Mouse (Mus musculus) cerebral cortex, adult 2 months (tissue): ENCODE data around the gene Ebf1.

Source experiments
- WGBS: fragments of 180-500 bp; shearing (Covaris S2); methylation state at CpG from one replicate; pipeline ENCODE4 v1.1.7; 2018; 5-methylcytosine and 5-hydroxymethylcytosine counted together

The Ebf1 gene

DNA sequence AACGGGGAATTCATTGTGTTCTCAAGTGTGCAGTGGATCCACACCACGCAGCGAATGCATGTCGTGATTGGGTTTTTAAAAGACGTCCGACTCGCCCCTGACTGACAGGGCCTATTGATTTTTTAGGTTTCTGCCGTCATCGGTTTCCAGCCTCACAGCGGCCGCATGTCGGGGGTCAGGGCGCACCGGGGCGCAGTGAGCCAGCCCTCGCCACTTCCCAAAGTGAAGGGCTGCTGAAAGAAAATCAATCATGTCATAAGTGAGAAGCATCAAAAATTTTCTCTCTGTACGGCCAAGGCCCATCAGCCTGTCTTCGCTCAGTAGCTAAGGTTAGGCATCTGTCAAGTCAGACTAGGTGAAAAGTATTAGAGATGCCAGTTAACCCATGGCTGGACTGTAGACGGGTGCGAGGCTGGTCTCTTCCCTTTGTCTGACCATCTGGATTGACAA lies 124.0 kb downstream of the Ebf1 start:
- 44% methylated on average over 20 of the region's 20 CpGs for WGBS

DNA sequence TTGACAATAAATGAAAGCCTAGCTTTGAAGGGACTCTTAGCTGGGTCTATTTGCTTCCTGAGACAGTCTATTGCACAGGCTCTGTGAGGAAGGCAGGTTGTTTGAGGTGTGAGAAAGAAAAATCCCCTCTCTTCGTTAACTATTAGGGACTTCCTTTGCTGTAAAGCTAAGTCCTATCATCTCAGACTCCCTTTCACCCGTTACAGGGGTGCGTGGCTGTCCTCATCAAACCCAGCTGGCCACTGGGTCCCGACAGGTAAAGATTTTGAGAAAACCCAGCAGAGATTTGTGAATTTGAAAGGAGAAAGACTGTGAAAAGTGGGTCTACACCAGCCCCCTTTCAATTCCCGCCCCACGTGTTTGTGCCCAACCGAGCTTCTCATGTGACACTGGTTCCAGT lies 127.3 kb downstream of the Ebf1 start:
- WGBS, result 70% methylated on average over 7 of the region's 7 CpGs

GRCm38 (mm10) chr11:44745946-44746345 lies 128.8 kb downstream of the Ebf1 start:
- WGBS, result 98% methylated on average over 2 of the region's 2 CpGs

DNA sequence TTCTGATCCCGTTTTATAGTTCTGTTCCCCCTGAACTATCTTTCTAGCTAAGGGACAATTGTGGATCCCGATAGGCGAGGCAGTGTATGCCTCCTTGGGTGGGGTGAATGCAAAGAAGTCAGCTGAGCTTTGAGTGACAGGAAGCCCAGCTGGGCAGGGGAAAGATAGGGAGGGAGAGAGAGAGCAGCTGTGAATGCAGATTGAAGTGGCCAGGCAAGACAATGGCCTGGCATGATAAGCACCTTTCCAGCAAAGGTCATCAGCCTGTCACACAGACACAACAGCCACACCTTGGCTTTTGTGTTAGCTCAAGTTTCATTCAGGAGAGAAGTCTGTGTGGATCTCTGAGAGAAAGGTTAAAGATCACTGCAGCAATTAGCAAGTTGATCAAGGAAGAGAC lies 129.6 kb downstream of the Ebf1 start:
- WGBS, result 56% methylated on average over 3 of the region's 3 CpGs

DNA sequence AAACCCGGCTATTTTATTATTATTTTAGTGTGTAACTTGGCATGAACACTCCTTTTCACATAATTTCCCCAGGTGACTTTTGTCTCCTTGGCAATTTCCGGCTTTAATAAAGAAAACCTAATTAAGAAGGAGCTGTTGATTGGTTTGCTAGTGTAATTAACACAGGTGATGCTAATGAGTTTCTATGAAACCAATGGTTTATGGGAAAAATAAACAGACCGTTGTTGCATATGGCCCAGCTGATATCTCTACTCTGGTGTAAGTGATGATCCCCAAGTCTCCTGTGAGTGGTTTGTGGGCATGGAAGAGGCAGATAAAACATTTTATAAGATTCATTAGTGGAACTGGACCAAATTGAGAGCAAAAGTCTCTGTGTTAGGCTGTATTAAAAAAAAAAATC lies 132.2 kb downstream of the Ebf1 start:
- WGBS, result 62% methylated on average over 3 of the region's 3 CpGs

- 94% methylated on average over 4 of the region's 4 CpGs for WGBS
Observed at GRCm38 (mm10) chr11:44754336-44754735, 137.2 kb downstream of the Ebf1 start.

GRCm38 (mm10) chr11:44756321-44756720 lies 139.2 kb downstream of the Ebf1 start:
- WGBS, result 86% methylated on average over 7 of the region's 7 CpGs

DNA sequence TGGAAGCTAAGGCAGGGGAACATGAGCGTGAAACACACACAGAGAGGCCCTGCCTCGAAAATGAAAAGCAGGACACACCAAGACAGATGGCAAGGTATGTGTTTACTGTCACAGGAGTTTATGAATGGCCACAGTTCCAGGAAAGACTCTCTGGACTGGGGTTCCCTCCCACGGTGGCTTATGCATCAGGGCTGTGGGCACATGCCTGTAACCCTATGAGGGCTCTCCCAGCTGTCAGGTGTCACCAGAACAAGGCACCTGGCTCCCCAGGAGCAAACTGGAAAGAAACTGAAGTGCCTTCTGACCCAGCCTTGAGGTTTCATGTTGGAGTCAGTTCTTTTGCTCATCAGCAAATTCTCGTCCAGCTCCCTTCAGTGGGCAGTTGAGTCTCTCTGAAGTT lies 141.7 kb downstream of the Ebf1 start:
- WGBS, result 90% methylated on average over 4 of the region's 4 CpGs

DNA sequence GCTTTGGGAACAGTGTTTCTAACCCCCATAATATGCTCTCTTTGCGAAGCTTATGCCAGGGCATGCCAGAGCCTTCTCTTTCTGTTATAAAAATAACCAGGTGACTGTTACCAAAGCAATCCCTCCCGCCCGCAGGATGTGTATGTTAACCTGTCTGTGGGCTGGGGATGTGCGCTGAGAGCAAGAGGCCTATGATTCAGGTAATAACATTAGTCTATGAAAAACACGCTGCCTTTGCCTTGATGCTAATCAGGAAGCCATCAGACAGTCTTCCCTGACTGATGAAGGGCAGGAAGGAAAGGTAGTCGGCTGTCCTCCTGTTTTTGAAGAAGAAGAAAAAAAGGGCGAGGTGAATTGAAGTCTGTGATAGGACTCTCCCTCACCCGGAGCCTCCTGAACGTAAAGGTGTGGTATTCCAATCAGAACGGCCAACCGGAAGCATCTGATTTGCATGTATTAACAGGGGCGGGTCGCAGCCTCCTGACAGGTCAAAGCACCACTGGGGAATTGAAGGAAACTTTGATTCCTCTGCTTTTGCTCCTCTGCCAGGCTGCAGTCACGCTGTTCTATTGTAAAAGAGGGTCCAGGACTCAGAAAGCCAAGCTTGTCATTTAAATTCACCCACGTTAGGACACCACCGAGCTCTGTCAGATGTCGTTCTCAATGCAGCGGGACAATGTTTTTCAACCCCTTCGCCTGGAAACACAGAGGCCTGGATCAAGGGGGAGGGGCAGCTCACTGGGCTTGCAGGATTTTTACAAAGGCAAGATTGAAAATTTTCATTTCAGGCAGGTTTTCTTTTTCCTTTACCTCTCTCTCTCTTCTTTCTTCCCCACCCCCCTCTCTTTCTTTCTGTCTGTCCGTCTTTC lies 144.2 kb downstream of the Ebf1 start:
- 34% methylated on average over 20 of the region's 20 CpGs for WGBS

DNA sequence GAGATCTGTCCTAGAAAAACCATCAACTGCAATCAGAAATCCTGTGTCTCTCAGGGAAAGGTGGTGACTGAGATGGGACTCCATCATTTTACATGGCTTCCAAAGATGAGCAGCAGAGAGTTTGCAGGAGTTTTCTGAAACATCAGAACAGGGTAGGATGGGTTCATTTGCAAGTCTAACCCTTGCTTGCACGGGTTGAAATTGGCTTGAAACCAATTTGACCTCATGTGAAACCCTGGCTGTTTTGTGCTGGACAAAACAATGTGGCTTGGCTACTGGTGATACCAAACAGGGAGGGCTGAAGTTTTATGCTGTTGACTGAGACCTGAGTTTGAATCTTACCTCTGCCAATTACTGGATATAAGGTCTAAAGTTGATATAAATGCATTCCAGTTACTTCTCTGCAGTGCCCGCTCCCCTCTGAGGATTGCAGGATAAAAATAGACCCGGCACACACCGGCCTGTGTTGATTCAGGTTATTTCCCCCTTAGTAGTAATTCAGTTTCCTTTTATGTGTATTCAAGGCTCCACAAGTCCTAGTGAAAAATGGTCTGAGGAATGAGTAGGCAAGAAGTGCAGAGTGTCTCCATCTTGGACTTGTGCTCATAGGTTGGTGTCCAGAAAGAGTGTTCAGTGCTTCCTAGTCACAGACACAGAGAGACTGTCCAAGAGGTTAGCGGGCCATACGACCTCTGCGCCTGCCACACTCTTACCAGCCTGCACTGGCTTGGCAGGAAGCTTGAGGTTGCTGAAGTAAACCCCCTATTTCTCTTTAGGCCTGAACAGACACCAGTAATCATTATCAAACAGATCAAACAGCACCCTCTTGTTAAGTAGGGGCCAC lies 147.1 kb downstream of the Ebf1 start:
- 74% methylated on average over 7 of the region's 7 CpGs for WGBS

DNA sequence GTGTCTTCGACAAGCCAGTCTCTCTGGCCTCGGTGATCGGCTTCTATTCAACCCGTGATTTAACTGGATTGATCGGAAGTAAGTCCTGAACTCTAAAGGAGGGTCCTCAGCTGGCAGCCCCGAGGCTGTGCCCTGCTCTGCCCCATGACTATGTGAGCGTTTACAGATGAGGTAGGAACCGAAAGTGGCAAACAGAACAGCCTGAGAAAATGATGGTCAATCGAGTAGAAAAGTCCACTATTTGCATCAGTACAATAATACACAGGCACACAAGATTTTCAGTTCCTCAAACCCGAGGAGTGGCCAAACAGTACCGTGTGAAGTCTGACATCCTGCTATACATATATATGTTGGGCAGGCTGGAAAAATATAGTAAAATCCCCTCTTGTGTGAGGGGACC lies 147.9 kb downstream of the Ebf1 start:
- 76% methylated on average over 11 of the region's 11 CpGs for WGBS

- WGBS, result 79% methylated on average over 5 of the region's 5 CpGs
Observed at GRCm38 (mm10) chr11:44766246-44766645, 149.1 kb downstream of the Ebf1 start.

GRCm38 (mm10) chr11:44767322-44767721 lies 150.2 kb downstream of the Ebf1 start:
- 48% methylated on average over 3 of the region's 3 CpGs for WGBS

DNA sequence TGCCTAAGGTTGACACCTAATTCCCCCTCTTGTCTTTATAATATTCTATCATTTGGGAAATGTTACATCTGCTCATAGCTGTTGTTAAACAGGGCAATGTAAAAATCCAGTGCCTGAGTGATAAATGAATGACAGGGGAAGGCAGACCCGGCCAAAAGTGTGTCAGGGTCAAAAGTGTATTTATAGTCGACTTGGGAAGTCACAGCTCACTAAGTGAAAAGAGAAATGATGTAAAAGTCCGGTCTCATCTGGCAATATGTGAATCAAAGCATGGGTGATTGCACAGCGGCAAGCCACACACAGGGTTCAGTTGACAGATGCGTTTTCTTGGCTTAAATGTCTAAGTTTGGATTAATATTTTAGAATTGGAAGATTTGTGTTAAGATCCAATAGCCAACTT lies 151.2 kb downstream of the Ebf1 start:
- WGBS, result 88% methylated on average over 5 of the region's 5 CpGs

DNA sequence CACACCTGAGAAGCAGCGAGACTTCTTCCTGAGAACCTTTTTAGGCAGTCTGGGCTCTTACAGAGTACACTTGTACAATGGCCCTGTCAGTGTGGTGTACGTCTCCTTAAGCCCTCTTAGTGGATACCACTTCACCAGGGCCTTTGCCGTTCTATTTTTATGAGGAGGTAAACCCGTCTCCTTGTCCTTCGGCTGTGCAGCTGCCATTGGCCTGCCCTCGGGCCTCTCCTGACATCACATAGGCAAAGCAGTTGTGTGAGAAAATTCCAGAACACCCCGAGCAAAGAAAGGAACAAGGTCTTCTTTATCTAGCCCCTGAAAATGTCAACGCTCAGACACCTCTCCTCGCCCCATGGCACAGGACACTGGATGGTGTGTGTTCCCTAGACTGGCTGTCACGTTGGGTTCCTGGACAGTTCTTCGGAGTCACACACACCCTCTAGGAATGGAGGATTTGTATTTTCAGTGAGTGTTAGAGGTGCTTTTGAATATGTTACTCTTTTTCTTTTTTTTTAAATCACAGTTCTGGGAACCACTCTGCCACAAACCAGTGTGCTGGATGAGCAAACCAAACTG lies 154.0 kb downstream of the Ebf1 start:
- whole genome bisulfite sequencing, result 84% methylated on average over 11 of the region's 11 CpGs

GRCm38 (mm10) chr11:44774411-44774810 lies 157.3 kb downstream of the Ebf1 start:
- 72% methylated on average over 3 of the region's 3 CpGs for WGBS

DNA sequence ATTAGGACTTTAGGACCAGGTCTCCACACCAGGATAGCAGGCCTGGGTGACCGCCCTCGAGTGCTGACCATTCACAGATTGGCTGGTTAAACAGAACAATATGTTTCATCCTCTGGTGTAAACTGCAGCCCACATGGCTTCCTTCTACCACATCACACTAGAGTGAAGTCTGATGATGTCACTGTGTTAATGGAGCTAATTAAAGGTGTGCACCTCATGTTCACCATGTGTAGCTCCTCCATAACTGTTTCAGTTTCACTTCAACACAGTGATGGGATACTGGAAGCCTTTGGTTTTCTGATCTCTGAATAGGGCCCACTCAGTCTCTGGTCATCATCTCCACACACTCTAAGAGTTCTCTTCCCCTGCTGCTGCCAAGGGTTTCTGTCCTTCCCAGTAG lies 158.4 kb downstream of the Ebf1 start:
- 91% methylated on average over 2 of the region's 2 CpGs for WGBS

GRCm38 (mm10) chr11:44776556-44776955 lies 159.4 kb downstream of the Ebf1 start:
- 100% methylated on average over 1 of the region's 2 CpGs for WGBS

- 39% methylated on average over 16 of the region's 16 CpGs for WGBS
Observed at GRCm38 (mm10) chr11:44777331-44778310, 160.5 kb downstream of the Ebf1 start.

GRCm38 (mm10) chr11:44779030-44779429 lies 161.9 kb downstream of the Ebf1 start:
- WGBS, result 93% methylated on average over 1 of the region's 1 CpGs
